Mouse (Mus musculus) myocyte (in vitro differentiated cells): ENCODE measurements around the gene Sipa1l1.

ENCODE experiments used
- CEBPB ChIP-seq: IDR thresholded peaks from 2 replicates; pipeline ENCODE4 v1.6.1; 2011; ENCODE audit warnings: mild to moderate bottlenecking, moderate library complexity; ENCODE audit not compliant: poor library complexity, insufficient read depth, severe bottlenecking
- E2F4 ChIP-seq: IDR thresholded peaks from one replicate; pipeline ENCODE4 v1.6.1; 2011; ENCODE audit warnings: mild to moderate bottlenecking, control low read depth, moderate library complexity; ENCODE audit not compliant: insufficient read depth
- MAX ChIP-seq: IDR thresholded peaks from one replicate; pipeline ENCODE4 v1.6.1; 2011; ENCODE audit warnings: low read depth, mild to moderate bottlenecking, control low read depth
- MYOG ChIP-seq, 3 experiments: IDR thresholded peaks; one replicate each; pipeline ENCODE4 v1.6.1; 2011; ENCODE audit warnings: control low read depth in 2 of 3, low read depth in 2 of 3, mild to moderate bottlenecking in 2 of 3; ENCODE audit not compliant: insufficient read length in 2 of 3, control insufficient read depth in 1 of 3, insufficient read depth in 1 of 3
- POLR2A ChIP-seq: IDR thresholded peaks from one replicate; pipeline ENCODE4 v1.6.1; 2011; ENCODE audit warnings: low read depth, mild to moderate bottlenecking, control low read depth, moderate library complexity; ENCODE audit not compliant: insufficient read length
- POLR2AphosphoS2 ChIP-seq: IDR thresholded peaks from one replicate; pipeline ENCODE4 v1.6.1; 2011; ENCODE audit warnings: low read depth, control low read depth; ENCODE audit not compliant: insufficient read length
- TCF12 ChIP-seq: IDR thresholded peaks from one replicate; pipeline ENCODE4 v1.6.1; 2011; ENCODE audit warnings: mild to moderate bottlenecking, control low read depth; ENCODE audit not compliant: poor library complexity, insufficient read depth, severe bottlenecking
- TCF3 ChIP-seq: IDR thresholded peaks from one replicate; pipeline ENCODE4 v1.6.1; 2011; ENCODE audit warnings: low read depth, control low read depth; ENCODE audit not compliant: insufficient read length
- USF1 ChIP-seq: IDR thresholded peaks from one replicate; pipeline ENCODE4 v1.6.1; 2011; ENCODE audit warnings: low read depth, mild to moderate bottlenecking, control low read depth, moderate library complexity

- no peak for TF ChIP-seq POLR2A
- TF ChIP-seq CEBPB: no peak
- TF ChIP-seq MYOG (IDR thresholded peaks at IDR 0.05; ENCODE audit: control insufficient read depth in 1 of 3, insufficient read depth in 1 of 3, insufficient read length in 2 of 3, low read depth in 2 of 3): no peak
- no peak for TF ChIP-seq POLR2AphosphoS2
- no peak for TF ChIP-seq USF1
- no peak for TF ChIP-seq MAX
- no peak for TF ChIP-seq E2F4
- TF ChIP-seq TCF12: no peak
- TF ChIP-seq TCF3: no peak
Measured at GRCm38 (mm10) chr12:82298662-82299460, 129.7 kb downstream of the Sipa1l1 start.
